Mouse (Mus musculus) hindbrain, embryonic 13.5 days (tissue): ENCODE data around the gene Dcbld1. TPM values are rescaled to one million over a fixed set of nuclear protein-coding genes. Genes with fewer than 3 reads are reported as not detected.

Source experiments
- ATAC-seq: fragments of 200-750 bp; cut with Nextera tagmentation; 2 replicates; pipeline ENCODE4 v1.8.0; 2017; ENCODE audit warnings: moderate TSS enrichment; ENCODE audit not compliant: low FRiP score
- H3K27ac ChIP-seq: fragments of 300-500 bp; sonication (generic); 2 replicates; pipeline ENCODE4 v1.5.1; 2015; ENCODE audit warnings: inconsistent platforms, mild to moderate bottlenecking, moderate library complexity
- H3K27me3 ChIP-seq: fragments of 300-500 bp; sonication (generic); 2 replicates; pipeline ENCODE4 v1.6.1; 2015; ENCODE audit warnings: mild to moderate bottlenecking, inconsistent platforms
- H3K36me3 ChIP-seq: fragments of 300-500 bp; sonication (generic); 2 replicates; pipeline ENCODE4 v1.6.1; 2015; ENCODE audit warnings: mild to moderate bottlenecking, inconsistent platforms
- H3K4me1 ChIP-seq: fragments of 300-500 bp; sonication (generic); replicated peaks from 2 replicates; pipeline ENCODE4 v1.6.1; 2015; ENCODE audit warnings: inconsistent platforms
- H3K4me2 ChIP-seq: fragments of 300-500 bp; sonication (generic); 2 replicates; pipeline ENCODE4 v1.6.1; 2015; ENCODE audit warnings: inconsistent platforms, mild to moderate bottlenecking, moderate library complexity
- H3K4me3 ChIP-seq: fragments of 300-500 bp; sonication (generic); 2 replicates; pipeline ENCODE4 v1.5.1; 2015; ENCODE audit warnings: mild to moderate bottlenecking, inconsistent platforms
- H3K9ac ChIP-seq: fragments of 300-500 bp; sonication (generic); 2 replicates; pipeline ENCODE4 v1.6.1; 2015; ENCODE audit warnings: mild to moderate bottlenecking, inconsistent platforms
- H3K9me3 ChIP-seq: fragments of 300-500 bp; sonication (generic); 2 replicates; pipeline ENCODE4 v1.6.1; 2016; ENCODE audit warnings: inconsistent platforms
- WGBS: fragments of 180-500 bp; shearing (Covaris S2); methylation state at CpG from one replicate; pipeline ENCODE4 v1.1.7; 2015; 5-methylcytosine and 5-hydroxymethylcytosine counted together
- polyA plus RNA-seq: library from polyadenylated mRNA; unstranded; fragments of >200 nt; fragmentation: Nextera tagmentation; extraction: Ambion mirVana; gene quantifications from 2 replicates; pipeline ENCODE4 v1.2.1, GENCODE M21; 2015

Dcbld1 gene
- polyA plus RNA-seq, 1 experiment from 2014 or later = 25.3 TPM

DNA sequence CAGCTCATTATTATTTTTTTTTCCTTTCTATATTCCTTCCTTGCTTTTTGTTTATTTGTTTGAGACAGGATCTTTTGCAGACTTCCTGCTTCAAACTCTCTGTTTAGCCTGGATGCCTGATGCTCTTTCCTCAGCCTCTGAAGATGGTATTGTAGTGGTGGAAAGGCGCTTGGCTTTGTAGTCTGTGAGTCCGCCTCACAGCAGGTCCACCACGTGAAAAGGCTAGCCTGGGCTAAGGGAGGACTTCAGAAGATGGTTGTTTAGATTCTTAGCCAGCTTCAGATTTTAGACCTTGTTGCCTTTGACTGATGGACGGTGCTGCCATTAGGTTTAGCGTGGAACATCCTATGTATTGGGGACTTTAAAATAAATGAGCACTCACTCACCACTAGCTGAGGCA, 2.0 kb downstream of the Dcbld1 start:
- no peak overlapping the region for H3K9ac ChIP-seq
- H3K4me1 ChIP-seq = peaks cover 14% of the 10 kb centered on the region
- ATAC-seq = no peak
- H3K9me3 ChIP-seq = no peaks in the 10 kb centered on the region
- H3K27me3 ChIP-seq = no peaks in the 10 kb centered on the region
- WGBS = 82% methylated on average over 5 of the region's 5 CpGs
- H3K36me3 ChIP-seq = no peaks in the 10 kb centered on the region
- no peak overlapping the region for H3K27ac ChIP-seq
- H3K4me3 ChIP-seq = peak overlapping the region; percentile 81
- H3K4me2 ChIP-seq = peak overlapping the region; percentile 82

- H3K27ac ChIP-seq = no peak overlapping the region
These were observed 8.6 kb downstream of the Dcbld1 start for GRCm38 (mm10) chr10:52242015-52242414.

DNA sequence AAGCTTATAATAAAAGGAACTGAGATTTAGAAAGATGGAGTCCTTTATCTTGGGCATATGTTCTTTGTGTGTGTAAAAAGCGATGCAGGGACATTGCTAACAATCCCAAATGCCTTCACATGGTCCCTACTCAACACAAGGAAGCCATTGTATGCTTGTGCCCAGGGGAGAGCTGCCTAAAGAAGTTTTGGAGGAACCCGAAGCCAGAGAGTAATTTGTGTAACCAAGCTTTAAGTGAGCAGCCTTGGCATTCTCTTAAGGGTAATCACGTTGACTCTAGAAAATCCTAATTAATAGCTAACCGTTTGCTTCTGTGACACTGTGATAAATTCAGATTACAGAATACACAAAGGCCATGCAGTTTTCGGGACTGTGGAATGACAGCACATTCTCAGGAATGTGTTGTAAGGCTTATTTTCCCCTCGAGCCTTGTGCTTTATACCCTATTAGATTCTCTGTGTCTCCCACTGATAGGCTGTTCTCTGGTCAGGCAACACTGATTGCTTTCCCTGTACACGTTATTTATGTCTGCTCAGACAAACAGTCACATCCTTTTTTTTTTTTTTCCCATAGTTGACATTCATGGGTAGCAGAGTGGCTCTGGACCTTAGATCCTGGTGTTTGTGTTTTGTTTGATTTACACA, 9.4 kb downstream of the Dcbld1 start:
- no peaks in the 10 kb centered on the region for H3K9me3 ChIP-seq
- no peak overlapping the region for H3K9ac ChIP-seq
- no peak overlapping the region for H3K27ac ChIP-seq
- no peak overlapping the region for H3K4me3 ChIP-seq
- no peaks in the 10 kb centered on the region for H3K27me3 ChIP-seq
- no peak overlapping the region for H3K4me2 ChIP-seq
- ATAC-seq = peak; percentile 65; the same call in 1 of the 2 replicates
- no peaks in the 10 kb centered on the region for H3K36me3 ChIP-seq
- peaks cover 2% of the 10 kb centered on the region; the same call in 1 of the 2 replicates for H3K4me1 ChIP-seq
- 42% methylated on average over 7 of the region's 7 CpGs for WGBS

More at GRCm38 (mm10) chr10:52242015-52242414, 8.6 kb downstream of the Dcbld1 start:
- no peak overlapping the region for H3K9ac ChIP-seq
- H3K4me1 ChIP-seq = peaks cover 2% of the 10 kb centered on the region; the same call in 1 of the 2 replicates
- ATAC-seq = no peak
- no peak overlapping the region for H3K4me2 ChIP-seq
- no peak overlapping the region for H3K4me3 ChIP-seq
- no peaks in the 10 kb centered on the region for H3K27me3 ChIP-seq
- H3K9me3 ChIP-seq = no peaks in the 10 kb centered on the region
- 90% methylated on average over 5 of the region's 5 CpGs for WGBS
- H3K36me3 ChIP-seq = no peaks in the 10 kb centered on the region

DNA sequence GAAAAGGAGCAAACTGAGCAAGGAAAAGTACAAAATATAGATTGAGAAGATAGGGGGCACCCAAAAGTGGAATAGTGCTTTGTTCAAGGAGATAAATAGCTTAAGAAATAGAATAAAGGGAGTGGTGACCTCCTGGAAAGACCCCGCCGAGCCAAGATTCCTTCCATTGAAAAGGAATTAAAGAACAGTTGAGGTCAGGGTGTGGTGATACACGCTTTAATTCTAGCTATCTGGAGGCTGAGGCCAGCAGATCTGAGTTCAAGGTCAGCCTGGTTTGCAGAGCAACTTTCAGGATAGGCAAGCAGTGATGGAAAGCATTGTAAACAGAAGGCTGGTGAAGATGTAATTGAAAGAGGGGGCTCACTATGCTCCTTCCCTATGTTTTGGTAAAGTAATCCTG, 12.8 kb downstream of the Dcbld1 start:
- ATAC-seq = no peak
- peaks cover 2% of the 10 kb centered on the region; the same call in 1 of the 2 replicates for H3K4me1 ChIP-seq
- H3K9me3 ChIP-seq = no peaks in the 10 kb centered on the region
- no peaks in the 10 kb centered on the region for H3K27me3 ChIP-seq
- 54% methylated on average over 3 of the region's 3 CpGs for WGBS
- no peak overlapping the region for H3K4me3 ChIP-seq
- H3K27ac ChIP-seq = no peak overlapping the region
- no peak overlapping the region for H3K4me2 ChIP-seq
- no peaks in the 10 kb centered on the region for H3K36me3 ChIP-seq
- no peak overlapping the region for H3K9ac ChIP-seq

DNA sequence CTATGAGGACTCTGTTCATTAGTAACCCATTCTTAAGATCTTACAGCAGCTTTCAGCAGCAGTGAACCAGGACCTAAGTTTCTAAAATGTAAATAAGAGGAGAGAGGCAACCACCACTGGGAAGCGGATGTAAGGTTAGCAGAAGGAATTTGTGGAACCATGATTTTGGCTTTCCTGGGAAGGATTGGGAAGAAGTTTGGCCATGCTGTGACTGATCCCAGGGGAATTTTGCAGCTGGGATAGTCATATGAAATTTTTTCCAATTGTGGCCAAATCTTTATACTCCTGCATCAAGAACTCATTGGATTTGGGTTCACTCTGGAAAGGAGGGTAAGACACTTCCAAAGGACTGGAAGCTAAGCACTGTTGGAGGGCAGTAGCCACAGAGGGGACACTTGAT, 18.8 kb downstream of the Dcbld1 start:
- Histone ChIP-seq H3K4me1 (no peaks in the 10 kb centered on the region), H3K36me3 (no peaks in the 10 kb centered on the region), H3K27me3 (no peaks in the 10 kb centered on the region), H3K27ac (no peak overlapping the region), H3K4me2 (no peak overlapping the region), H3K4me3 (no peak overlapping the region), H3K9ac (no peak overlapping the region), H3K9me3 (no peaks in the 10 kb centered on the region)
- ATAC-seq = no peak
- WGBS = 90% methylated on average over 1 of the region's 1 CpGs

DNA sequence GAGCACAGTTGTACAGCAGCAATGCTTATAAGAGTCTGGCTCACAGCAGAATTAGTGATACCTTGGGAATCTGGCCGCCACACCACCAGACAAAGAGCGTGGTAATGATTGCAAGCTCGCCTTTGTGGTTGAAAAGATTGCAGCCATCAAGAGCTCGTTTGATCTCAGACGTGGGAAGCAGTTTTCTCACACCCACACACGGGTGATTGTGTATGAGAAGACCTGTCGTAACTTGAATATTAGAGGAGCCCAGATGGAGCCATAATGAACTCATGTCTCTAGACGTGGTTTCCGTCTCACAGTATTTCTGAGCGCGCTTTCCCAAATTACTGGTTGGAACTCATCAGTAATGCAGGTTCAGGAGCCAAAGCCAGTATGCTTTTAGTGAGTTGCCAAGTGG, 20.0 kb downstream of the Dcbld1 start:
- WGBS = 84% methylated on average over 11 of the region's 11 CpGs

DNA sequence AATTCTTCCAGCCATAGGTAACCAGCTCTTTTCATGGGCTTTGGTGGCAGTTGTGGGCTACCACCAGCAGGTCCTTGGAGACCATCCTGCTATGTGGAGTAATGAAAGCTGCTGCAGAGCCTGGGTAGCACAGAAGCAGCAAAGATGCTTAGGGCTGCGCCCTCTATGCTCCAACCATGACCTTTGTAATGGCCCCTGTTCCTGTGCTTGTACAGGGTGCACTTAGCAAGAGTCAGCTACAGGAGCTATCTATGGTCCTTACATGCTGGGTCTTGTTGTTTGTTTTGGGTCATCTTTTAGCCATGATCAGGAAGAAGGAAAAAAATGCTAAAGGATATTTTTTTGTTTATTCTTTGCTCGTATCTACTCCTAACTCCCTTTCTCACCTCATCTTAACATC, 24.3 kb downstream of the Dcbld1 start:
- 87% methylated on average over 2 of the region's 2 CpGs for WGBS
- ATAC-seq = no peak
- H3K27ac ChIP-seq = no peak overlapping the region

More for the DNA sequence above, 20.0 kb downstream of the Dcbld1 start:
- ATAC-seq = no peak
- H3K9ac ChIP-seq = no peak overlapping the region
- no peaks in the 10 kb centered on the region for H3K9me3 ChIP-seq
- H3K36me3 ChIP-seq = no peaks in the 10 kb centered on the region
- no peak overlapping the region for H3K4me3 ChIP-seq
- H3K4me1 ChIP-seq = peaks cover 5% of the 10 kb centered on the region; the same call in 1 of the 2 replicates
- no peak overlapping the region for H3K27ac ChIP-seq
- H3K4me2 ChIP-seq = no peak overlapping the region
- no peaks in the 10 kb centered on the region for H3K27me3 ChIP-seq

GRCm38 (mm10) chr10:52258180-52258948, 24.9 kb downstream of the Dcbld1 start:
- Histone ChIP-seq H3K4me3 (no peak overlapping the region), H3K36me3 (no peaks in the 10 kb centered on the region), H3K4me2 (no peak overlapping the region), H3K27ac (no peak overlapping the region), H3K27me3 (no peaks in the 10 kb centered on the region), H3K9ac (no peak overlapping the region), H3K4me1 (peaks cover 5% of the 10 kb centered on the region; the same call in 1 of the 2 replicates), H3K9me3 (no peaks in the 10 kb centered on the region)
- no peak for ATAC-seq
- 58% methylated on average over 13 of the region's 13 CpGs for WGBS

More for the DNA sequence above, 24.3 kb downstream of the Dcbld1 start:
- no peak overlapping the region for H3K4me2 ChIP-seq
- no peaks in the 10 kb centered on the region for H3K36me3 ChIP-seq
- H3K9me3 ChIP-seq = no peaks in the 10 kb centered on the region
- H3K9ac ChIP-seq = no peak overlapping the region
- H3K4me3 ChIP-seq = no peak overlapping the region
- H3K27me3 ChIP-seq = no peaks in the 10 kb centered on the region
- peaks cover 5% of the 10 kb centered on the region; the same call in 1 of the 2 replicates for H3K4me1 ChIP-seq

DNA sequence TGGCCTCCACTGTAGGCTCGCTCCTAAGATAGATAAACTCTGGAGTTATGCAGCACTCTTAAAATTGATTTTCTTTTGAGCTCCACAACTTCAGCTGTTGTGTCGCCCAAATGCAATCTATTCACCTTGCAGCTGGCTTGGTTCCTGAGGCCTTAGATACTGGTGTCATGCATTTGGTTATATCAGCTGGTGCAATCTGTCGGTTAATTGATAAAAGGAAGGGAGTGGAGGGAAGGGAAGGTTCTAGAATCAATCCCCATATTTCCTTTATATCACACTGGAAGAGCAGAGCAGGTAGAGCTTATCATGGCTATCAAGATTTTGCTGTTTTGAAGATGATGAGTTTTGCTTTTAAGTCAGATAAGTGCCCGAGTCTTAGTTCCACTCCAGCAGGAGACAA, 26.8 kb downstream of the Dcbld1 start:
- no peak overlapping the region for H3K9ac ChIP-seq
- H3K27me3 ChIP-seq = no peaks in the 10 kb centered on the region
- H3K4me1 ChIP-seq = peaks cover 5% of the 10 kb centered on the region; the same call in 1 of the 2 replicates
- H3K27ac ChIP-seq = no peak overlapping the region
- no peak for ATAC-seq
- H3K36me3 ChIP-seq = peaks cover 9% of the 10 kb centered on the region
- no peak overlapping the region for H3K4me3 ChIP-seq
- 91% methylated on average over 4 of the region's 4 CpGs for WGBS
- no peaks in the 10 kb centered on the region for H3K9me3 ChIP-seq
- no peak overlapping the region for H3K4me2 ChIP-seq

- Histone ChIP-seq H3K36me3 (peaks cover 13% of the 10 kb centered on the region), H3K4me2 (no peak overlapping the region), H3K27me3 (no peaks in the 10 kb centered on the region), H3K9ac (no peak overlapping the region), H3K4me3 (no peak overlapping the region), H3K9me3 (no peaks in the 10 kb centered on the region), H3K4me1 (no peaks in the 10 kb centered on the region), H3K27ac (no peak overlapping the region)
- WGBS = 94% methylated on average over 5 of the region's 5 CpGs
- no peak for ATAC-seq
These were observed 30.7 kb downstream of the Dcbld1 start for GRCm38 (mm10) chr10:52264162-52264561.

GRCm38 (mm10) chr10:52268879-52269278, 35.5 kb downstream of the Dcbld1 start:
- Histone ChIP-seq H3K4me3 (no peak overlapping the region), H3K27me3 (no peaks in the 10 kb centered on the region), H3K36me3 (peaks cover 13% of the 10 kb centered on the region), H3K4me1 (peaks cover 6% of the 10 kb centered on the region; the same call in 1 of the 2 replicates), H3K9me3 (no peaks in the 10 kb centered on the region), H3K4me2 (no peak overlapping the region), H3K9ac (no peak overlapping the region), H3K27ac (no peak overlapping the region)
- no peak for ATAC-seq
- WGBS = 97% methylated on average over 5 of the region's 5 CpGs

DNA sequence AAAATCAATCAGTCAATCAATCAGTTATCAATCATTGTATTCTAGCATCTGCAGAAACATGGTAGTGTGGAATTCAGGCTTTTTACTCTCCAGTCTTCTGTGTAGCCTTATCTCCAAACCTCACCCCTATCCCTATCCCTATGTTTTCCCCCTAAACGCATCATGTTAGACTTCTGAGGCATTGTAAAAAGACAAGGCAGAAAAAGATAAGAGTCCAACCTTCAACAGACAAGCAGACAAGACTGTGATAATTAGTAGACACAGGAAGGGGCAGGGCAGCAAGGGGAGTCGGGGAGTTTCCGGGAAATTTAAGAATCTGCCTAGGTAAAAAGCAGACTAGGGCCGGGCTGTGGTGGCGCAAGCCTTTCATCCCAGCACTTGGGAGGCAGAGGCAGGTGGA, 38.0 kb downstream of the Dcbld1 start:
- H3K36me3 ChIP-seq = no peaks in the 10 kb centered on the region
- H3K27me3 ChIP-seq = no peaks in the 10 kb centered on the region
- no peak overlapping the region for H3K4me3 ChIP-seq
- no peak overlapping the region for H3K27ac ChIP-seq
- 90% methylated on average over 5 of the region's 5 CpGs for WGBS
- peaks cover 24% of the 10 kb centered on the region for H3K4me1 ChIP-seq
- no peak for ATAC-seq
- H3K9me3 ChIP-seq = no peaks in the 10 kb centered on the region
- no peak overlapping the region for H3K9ac ChIP-seq
- no peak overlapping the region for H3K4me2 ChIP-seq
